Mouse (Mus musculus): Measurements from ENCODE around the gene N4bp2l1. TPM values are rescaled to one million over a fixed set of nuclear protein-coding genes. Genes with fewer than 3 reads are reported as not detected.

Gene N4bp2l1
- total RNA-seq, 2 experiments from 2014 or later, result 45.1 to 50.1 TPM

- DNase-seq (ENCODE audit: low spot score in 2 of 2), result no peak
Measured at GRCm38 (mm10) chr5:150570496-150571219, 26.3 kb downstream of the N4bp2l1 start.

GRCm38 (mm10) chr5:150566971-150567370 lies 30.0 kb downstream of the N4bp2l1 start:
- DNase-seq (ENCODE audit: low spot score in 2 of 2), result no peak

GRCm38 (mm10) chr5:150566226-150566625 lies 30.8 kb downstream of the N4bp2l1 start:
- no peak for DNase-seq (ENCODE audit: low spot score in 2 of 2)

GRCm38 (mm10) chr5:150564426-150564825 lies 32.6 kb downstream of the N4bp2l1 start:
- no peak for DNase-seq (ENCODE audit: low spot score in 2 of 2)

GRCm38 (mm10) chr5:150561783-150562182 lies 35.2 kb downstream of the N4bp2l1 start:
- no peak for DNase-seq (ENCODE audit: low spot score in 2 of 2)

- DNase-seq (ENCODE audit: low spot score in 2 of 2), result no peak
Measured at GRCm38 (mm10) chr5:150561376-150561775, 35.6 kb downstream of the N4bp2l1 start.

- DNase-seq (ENCODE audit: low spot score in 2 of 2), result no peak
Measured at GRCm38 (mm10) chr5:150560851-150561250, 36.1 kb downstream of the N4bp2l1 start.

GRCm38 (mm10) chr5:150559519-150560103 lies 37.4 kb downstream of the N4bp2l1 start:
- no peak for DNase-seq (ENCODE audit: low spot score in 2 of 2)

GRCm38 (mm10) chr5:150551637-150552036 lies 45.4 kb downstream of the N4bp2l1 start:
- no peak for DNase-seq (ENCODE audit: low spot score in 2 of 2)

GRCm38 (mm10) chr5:150543184-150543583 lies 53.8 kb downstream of the N4bp2l1 start:
- no peak for DNase-seq (ENCODE audit: low spot score in 2 of 2)

- DNase-seq (ENCODE audit: low spot score in 2 of 2), result no peak
Measured at GRCm38 (mm10) chr5:150541302-150541701, 55.7 kb downstream of the N4bp2l1 start.

- DNase-seq (ENCODE audit: low spot score in 2 of 2), result no peak
Measured at GRCm38 (mm10) chr5:150525239-150525638, 71.7 kb downstream of the N4bp2l1 start.

- DNase-seq (ENCODE audit: low spot score in 2 of 2), result no peak
Measured at GRCm38 (mm10) chr5:150522867-150523234, 74.1 kb downstream of the N4bp2l1 start.

GRCm38 (mm10) chr5:150521937-150522866 lies 74.8 kb downstream of the N4bp2l1 start, which contains the start of gene Brca2:
TSS of gene Brca2 (plus strand) at chr5:150522630.
- DNase-seq (ENCODE audit: low spot score in 2 of 2), result peak; percentile 89

Other genes starting within 250 kb of the N4bp2l1 start
- not detected for gene Zar1l, start 79.0 kb downstream of the N4bp2l1 start, total RNA-seq (2021)
- 10 to 100 TPM; 25.3 to 27.3 TPM for gene Brca2, start 74.6 kb downstream of the N4bp2l1 start, total RNA-seq (2021)
- gene N4bp2l2, start 69.0 kb upstream of the N4bp2l1 start, total RNA-seq (2021), result 100 to 1,000 TPM; 116 to 123 TPM
- gene Pds5b, start 76.6 kb upstream of the N4bp2l1 start, total RNA-seq (2021), result 10 to 100 TPM; 37.8 to 41.5 TPM